Mouse (Mus musculus): ENCODE data around the gene Dpf2. TPM values are rescaled to one million over a fixed set of nuclear protein-coding genes. Genes with fewer than 3 reads are reported as not detected.

The Dpf2 gene
- total RNA-seq, 1 experiment from 2014 or later: 50.3 TPM

- peak; percentile 64 for ATAC-seq (replicated peaks; ENCODE audit: insufficient number of reproducible peaks, low FRiP score, low TSS enrichment, poor library complexity, severe bottlenecking)
These were observed 37.8 kb downstream of the Dpf2 start, which contains the start of gene Frmd8 for GRCm38 (mm10) chr19:5874969-5875480. Gene Frmd8 (minus strand): TSS chr19:5875274.

GRCm38 (mm10) chr19:5874391-5874968, 38.3 kb downstream of the Dpf2 start:
- ATAC-seq (replicated peaks; ENCODE audit: insufficient number of reproducible peaks, low FRiP score, low TSS enrichment, poor library complexity, severe bottlenecking): no peak

GRCm38 (mm10) chr19:5872931-5873556, 39.8 kb downstream of the Dpf2 start:
- ATAC-seq (replicated peaks; ENCODE audit: insufficient number of reproducible peaks, low FRiP score, low TSS enrichment, poor library complexity, severe bottlenecking): no peak

GRCm38 (mm10) chr19:5872528-5872927, 40.3 kb downstream of the Dpf2 start:
- no peak; the same call in 1 of the 2 replicates for ATAC-seq (replicated peaks; ENCODE audit: insufficient number of reproducible peaks, low FRiP score, low TSS enrichment, poor library complexity, severe bottlenecking)

GRCm38 (mm10) chr19:5871683-5872082, 41.1 kb downstream of the Dpf2 start:
- no peak for ATAC-seq (replicated peaks; ENCODE audit: insufficient number of reproducible peaks, low FRiP score, low TSS enrichment, poor library complexity, severe bottlenecking)

GRCm38 (mm10) chr19:5871273-5871672, 41.5 kb downstream of the Dpf2 start:
- ATAC-seq (replicated peaks; ENCODE audit: insufficient number of reproducible peaks, low FRiP score, low TSS enrichment, poor library complexity, severe bottlenecking): no peak

GRCm38 (mm10) chr19:5868096-5868495, 44.7 kb downstream of the Dpf2 start:
- ATAC-seq (replicated peaks; ENCODE audit: insufficient number of reproducible peaks, low FRiP score, low TSS enrichment, poor library complexity, severe bottlenecking): no peak

GRCm38 (mm10) chr19:5864710-5865398, 48.0 kb downstream of the Dpf2 start:
- ATAC-seq (replicated peaks; ENCODE audit: insufficient number of reproducible peaks, low FRiP score, low TSS enrichment, poor library complexity, severe bottlenecking): no peak

- ATAC-seq (replicated peaks; ENCODE audit: insufficient number of reproducible peaks, low FRiP score, low TSS enrichment, poor library complexity, severe bottlenecking): no peak
These were observed 49.0 kb downstream of the Dpf2 start for GRCm38 (mm10) chr19:5863776-5864175.

GRCm38 (mm10) chr19:5862335-5863085, 50.3 kb downstream of the Dpf2 start:
- ATAC-seq (replicated peaks; ENCODE audit: insufficient number of reproducible peaks, low FRiP score, low TSS enrichment, poor library complexity, severe bottlenecking): no peak

- ATAC-seq (replicated peaks; ENCODE audit: insufficient number of reproducible peaks, low FRiP score, low TSS enrichment, poor library complexity, severe bottlenecking): no peak
These were observed 56.2 kb downstream of the Dpf2 start for GRCm38 (mm10) chr19:5856604-5857003.

- no peak for ATAC-seq (replicated peaks; ENCODE audit: insufficient number of reproducible peaks, low FRiP score, low TSS enrichment, poor library complexity, severe bottlenecking)
These were observed 60.6 kb downstream of the Dpf2 start for GRCm38 (mm10) chr19:5852035-5852722.

GRCm38 (mm10) chr19:5851481-5851971, 61.3 kb downstream of the Dpf2 start:
- ATAC-seq (replicated peaks; ENCODE audit: insufficient number of reproducible peaks, low FRiP score, low TSS enrichment, poor library complexity, severe bottlenecking): no peak

GRCm38 (mm10) chr19:5850860-5851259, 62.0 kb downstream of the Dpf2 start:
- no peak for ATAC-seq (replicated peaks; ENCODE audit: insufficient number of reproducible peaks, low FRiP score, low TSS enrichment, poor library complexity, severe bottlenecking)

GRCm38 (mm10) chr19:5849843-5850527, 62.8 kb downstream of the Dpf2 start:
- peak; percentile 20 for ATAC-seq (replicated peaks; ENCODE audit: insufficient number of reproducible peaks, low FRiP score, low TSS enrichment, poor library complexity, severe bottlenecking)

GRCm38 (mm10) chr19:5848826-5849672, 63.8 kb downstream of the Dpf2 start:
- ATAC-seq (replicated peaks; ENCODE audit: insufficient number of reproducible peaks, low FRiP score, low TSS enrichment, poor library complexity, severe bottlenecking): peak; percentile 7; the same call in 1 of the 2 replicates
